9 mouse cellular contexts compared by ENCODE assay signal in the genomic region with DNA sequence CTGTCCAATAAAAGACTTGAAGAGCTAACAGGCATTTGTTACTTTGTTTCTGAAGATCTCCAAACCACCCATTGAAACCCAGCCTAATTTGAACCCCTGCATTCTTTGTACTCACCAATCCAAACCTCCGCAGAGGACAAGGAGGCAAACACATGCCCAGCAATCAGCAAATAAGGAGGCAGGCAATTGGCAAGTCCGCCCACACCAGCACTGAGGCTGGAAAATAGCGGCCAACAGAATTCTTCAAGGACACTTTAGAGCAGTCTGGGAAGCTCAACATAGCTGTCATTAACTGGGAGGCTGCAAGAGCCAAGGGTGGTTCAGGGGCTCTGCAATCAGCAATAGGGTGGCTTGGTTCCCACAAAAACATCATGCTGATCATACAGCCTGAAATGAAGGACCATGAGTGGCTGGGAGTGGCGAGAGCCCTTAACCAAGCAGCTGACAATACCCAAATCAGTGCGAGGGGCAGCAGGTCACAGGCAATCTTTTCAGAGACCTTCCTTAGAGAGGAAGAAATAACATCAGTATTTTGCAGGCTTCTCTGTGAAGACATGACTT.
DNase-seq lines count a peak whose midpoint lies in the region; ATAC-seq lines count a peak whose summit lies in the region.
"Had no signal": no experiment of that assay in that cellular context is flagged by ENCODE, and none has a peak within 500 bp of the region (broad histone marks: within the 10 kb centered on the region; RNA-seq: fewer than 3 reads in every experiment).

No protein-coding gene starts in this region.

- peak; percentile 64; the same call in 1 of the 2 replicates for ATAC-seq in hindbrain, embryonic 14.5 days (ENCODE audit: low FRiP score)
- no peak for ATAC-seq in erythroblast, adult 5-6 weeks (replicated peaks; ENCODE audit: low FRiP score, poor library complexity, severe bottlenecking)

- peak; percentile 6 for DNase-seq in ES-CJ7 (ENCODE audit: low read depth, low spot score)
- DNase-seq in adrenal gland, postnatal 25 days: peak; percentile 2
- peak; percentile 5 for DNase-seq in gastrocnemius, postnatal 14 days
- DNase-seq in hindbrain, embryonic 14.5 days (ENCODE audit: low spot score): peak; percentile 48
- DNase-seq in mesoderm, embryonic 11.5 days (ENCODE audit: low read depth, low spot score): peak; percentile 47
- DNase-seq in spleen, postnatal 4 days (ENCODE audit: low spot score in 2 of 2): no peak
- no peak for DNase-seq in spleen, adult 18-20 months

- intact Hi-C loops in gastrocnemius, postnatal 14 days (cut with DNase I; ENCODE audit: low total_unique reads): no loop called here

- no peaks in the 10 kb centered on the region for H3K36me3 ChIP-seq in hindbrain, embryonic 14.5 days (replicated peaks; ENCODE audit: control insufficient read depth, insufficient read depth)

- H3K4me3 ChIP-seq in hindbrain, embryonic 14.5 days (replicated peaks; ENCODE audit: low read length): no peak overlapping the region
- H3K4me3 ChIP-seq: myocyte had no signal

- no peaks in the 10 kb centered on the region for H3K27me3 ChIP-seq in hindbrain, embryonic 14.5 days (ENCODE audit: control insufficient read depth, insufficient read depth, low read length)

- H3K4me2 ChIP-seq in hindbrain, embryonic 14.5 days (replicated peaks): no peak overlapping the region

- no peak overlapping the region for H3K9ac ChIP-seq in hindbrain, embryonic 14.5 days

- H3K27ac ChIP-seq in hindbrain, embryonic 14.5 days: 0 out of 2 replicates have a peak overlapping the region, but pooled peaks have one; percentile 7

- peaks cover 6% of the 10 kb centered on the region for H3K4me1 ChIP-seq in hindbrain, embryonic 14.5 days (replicated peaks; ENCODE audit: control insufficient read depth, insufficient read depth, low read length)

- no peaks in the 10 kb centered on the region for H3K9me3 ChIP-seq in hindbrain, embryonic 14.5 days (ENCODE audit: control insufficient read depth, low read length)

- 22% methylated on average over 5 of the region's 5 CpGs for WGBS in hindbrain, embryonic 14.5 days

Comparison
In these comparisons a context has a peak if more than half of its experiments do, and no peak if none do; other contexts are left out.
1. DNase-seq: peak in ES-CJ7 (single experiment), adrenal gland, postnatal 25 days (single experiment), gastrocnemius, postnatal 14 days (single experiment), hindbrain, embryonic 14.5 days (single experiment) and mesoderm, embryonic 11.5 days (single experiment); none in spleen, postnatal 4 days (0 of 2) and spleen, adult 18-20 months (0 of 2).